Mouse (Mus musculus): Measurements from ENCODE around the gene Spata6. TPM values are rescaled to one million over a fixed set of nuclear protein-coding genes. Genes with fewer than 3 reads are reported as not detected.

Spata6 gene
- total RNA-seq, 2 experiments from 2014 or later = 5.6 to 7.3 TPM

DNA sequence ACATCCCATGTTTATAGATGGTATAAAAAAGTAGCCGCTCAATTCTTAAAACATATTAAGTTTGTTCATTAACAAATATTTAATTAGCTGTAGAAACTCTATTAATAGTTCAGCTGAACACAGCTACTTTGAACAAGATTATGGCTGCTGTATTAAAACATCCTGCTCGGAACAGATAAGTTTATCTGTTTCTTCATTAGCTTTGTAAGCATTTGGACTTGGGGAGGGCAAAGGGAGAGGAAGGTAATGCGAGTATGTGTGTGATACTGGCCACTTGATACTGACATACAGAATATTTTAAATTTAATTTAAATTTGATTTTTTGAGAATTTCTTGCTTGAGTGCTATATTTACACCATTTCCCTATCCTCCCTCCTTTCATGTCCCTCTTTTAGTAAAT is 80.1 kb downstream of the Spata6 start:
- intact Hi-C loops (cut with DNase I) = no loop called here
- DNase-seq (ENCODE audit: extremely low spot score in 1 of 2, low spot score in 2 of 2) = no peak

DNA sequence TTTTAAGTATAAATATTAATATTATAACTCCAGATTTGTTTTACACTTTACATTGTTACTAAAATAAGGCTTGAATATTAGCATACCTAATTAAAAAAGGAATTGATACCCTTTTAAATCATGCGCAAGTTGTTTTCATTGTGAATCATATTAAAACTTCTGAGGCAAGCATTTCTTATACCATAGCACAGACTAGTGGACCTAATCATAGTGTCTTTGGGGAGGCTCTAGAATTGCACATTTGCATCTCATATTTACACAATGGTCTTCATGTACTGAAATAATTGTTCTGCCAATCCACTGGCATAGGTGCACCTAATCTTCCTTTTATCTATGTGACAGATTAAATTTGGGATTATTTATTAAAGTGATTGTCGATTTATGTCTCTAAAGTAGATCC is 83.4 kb downstream of the Spata6 start:
- DNase-seq (ENCODE audit: extremely low spot score in 1 of 2, low spot score in 2 of 2) = peak in 1 of 2 experiments; percentile 2
- intact Hi-C loops (cut with DNase I) = no loop called here

DNA sequence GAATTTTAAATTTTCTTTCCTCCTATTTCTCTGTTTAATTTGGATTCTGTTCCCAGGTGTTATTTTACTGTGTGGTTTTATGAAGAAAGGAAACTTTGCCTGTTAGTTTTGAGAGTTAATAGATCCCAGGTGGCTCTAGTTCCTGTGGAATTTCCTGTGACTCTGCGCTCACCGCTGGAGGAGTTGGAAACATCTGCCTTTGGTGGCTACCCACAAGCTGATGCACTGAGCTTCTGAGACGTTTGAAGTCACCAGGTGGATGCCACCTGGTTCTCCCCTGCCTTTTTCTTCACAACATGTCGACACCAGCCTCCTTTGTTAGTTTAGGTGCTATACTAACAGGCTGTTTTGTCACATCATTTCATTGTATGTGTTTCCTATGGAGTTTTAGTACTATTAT is 97.7 kb downstream of the Spata6 start:
- no peak for DNase-seq (ENCODE audit: extremely low spot score in 1 of 2, low spot score in 2 of 2)
- intact Hi-C loops (cut with DNase I) = no loop called here

DNA sequence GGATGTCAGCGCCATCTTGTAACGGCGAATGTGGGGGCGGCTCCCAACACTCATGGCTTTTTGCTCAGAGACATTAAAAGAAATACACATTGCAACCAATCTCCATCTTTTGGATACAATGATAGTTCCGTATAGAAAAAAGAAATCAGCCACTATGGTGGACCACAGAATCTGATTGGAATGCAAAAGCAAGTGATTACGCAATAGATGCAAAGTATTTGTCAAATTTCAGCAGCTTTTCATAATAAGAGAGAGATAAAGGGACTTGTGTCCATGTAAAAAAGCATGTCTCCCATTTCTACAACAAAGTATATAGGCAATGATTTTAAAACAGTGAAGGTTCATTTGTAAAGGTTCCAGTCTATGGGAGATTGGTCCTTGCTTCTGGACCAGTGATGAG is 119.1 kb downstream of the Spata6 start:
- intact Hi-C loops (cut with DNase I) = no loop called here
- DNase-seq (ENCODE audit: extremely low spot score in 1 of 2, low spot score in 2 of 2) = no peak

DNA sequence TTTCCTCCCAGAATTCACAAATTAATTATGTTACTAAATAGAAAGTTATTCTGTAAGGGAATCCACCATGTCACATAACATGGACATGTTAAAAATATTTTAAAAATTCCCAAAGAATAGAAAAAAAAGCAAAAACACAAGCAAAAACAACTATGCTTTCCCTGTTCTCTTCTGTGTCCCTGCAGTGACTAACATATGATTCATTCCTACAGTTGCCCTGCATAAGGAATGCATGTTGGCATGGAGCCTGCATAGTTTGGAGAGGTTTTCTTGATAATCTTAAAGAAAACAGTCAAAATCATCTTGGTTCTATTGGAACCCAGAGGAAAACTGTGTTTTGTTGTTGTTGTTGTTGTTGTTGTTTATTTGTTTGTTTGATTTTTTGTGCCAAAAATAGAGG is 132.8 kb downstream of the Spata6 start:
- DNase-seq (ENCODE audit: extremely low spot score in 1 of 2, low spot score in 2 of 2) = no peak
- intact Hi-C loops (cut with DNase I) = no loop called here

DNA sequence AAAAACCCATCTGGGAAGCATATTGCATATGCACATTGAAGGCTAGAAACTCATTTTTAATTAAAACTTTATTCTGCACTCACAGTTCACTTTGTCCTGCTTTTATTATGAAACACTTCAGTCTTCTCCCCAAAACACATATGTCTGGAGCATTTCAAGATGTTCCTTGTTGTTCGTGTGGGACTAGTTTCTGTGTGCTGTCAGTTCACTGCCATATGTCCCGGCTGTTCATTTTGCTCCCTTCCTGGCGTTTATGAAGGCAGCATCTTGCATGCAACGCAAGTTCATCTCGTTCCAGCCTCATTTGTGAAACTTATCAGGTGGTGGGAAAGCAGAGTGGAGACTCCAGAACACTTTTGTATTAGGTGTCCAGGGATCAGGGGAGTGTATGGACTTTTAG is 146.9 kb downstream of the Spata6 start:
- intact Hi-C loops (cut with DNase I) = no loop called here
- DNase-seq (ENCODE audit: extremely low spot score in 1 of 2, low spot score in 2 of 2) = peak in 1 of 2 experiments; percentile 56

DNA sequence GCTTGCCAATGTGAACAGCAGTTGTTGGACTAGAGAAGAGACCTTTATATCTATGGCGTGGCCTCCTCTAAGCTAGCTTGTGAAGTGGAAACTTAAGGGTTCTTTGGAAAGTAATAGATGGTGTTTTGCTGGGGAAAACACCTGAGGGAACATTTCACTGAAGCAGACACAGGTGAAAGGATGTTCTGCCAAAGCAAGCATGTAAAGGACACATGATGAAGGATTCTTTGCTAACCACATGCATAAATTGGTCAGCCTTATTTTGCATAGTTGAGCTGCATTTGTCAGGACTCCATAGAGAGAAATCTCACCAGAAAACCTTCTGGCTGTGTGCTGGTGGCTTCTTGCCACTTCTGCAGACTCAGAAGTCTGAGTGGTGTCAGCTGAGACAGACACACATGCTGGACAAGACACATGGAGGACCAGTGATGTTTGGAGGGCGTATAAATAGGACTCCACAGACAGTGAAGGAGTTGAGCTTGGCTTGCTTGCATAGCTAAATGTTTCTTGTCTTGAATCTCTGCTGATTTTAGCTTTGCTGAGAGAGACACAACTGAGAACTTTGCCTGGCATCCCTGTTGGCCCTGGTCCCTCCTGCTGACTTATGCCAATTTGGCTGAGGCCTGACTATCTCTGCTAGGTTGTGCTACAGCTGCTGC is 148.1 kb downstream of the Spata6 start:
- peak in 1 of 2 experiments; percentile 9 for DNase-seq (ENCODE audit: extremely low spot score in 1 of 2, low spot score in 2 of 2)
- intact Hi-C loops (cut with DNase I) = no loop called here

Other genes with a start within 250 kb of the Spata6 start
- not detected for gene Slc5a9, start 182.9 kb downstream of the Spata6 start, total RNA-seq (2021)
- not detected for gene Skint8, start 199.4 kb downstream of the Spata6 start, total RNA-seq (2021)

Data from left cerebral cortex, postnatal 10 days (tissue).